8 mouse cellular contexts compared by ENCODE assay signal in genomic region chr7:139914141-139915047, GRCm38 (mm10). TPM values are rescaled to one million over a fixed set of nuclear protein-coding genes. Genes with fewer than 3 reads are reported as not detected.
A peak's percentile ranks its signal among the peaks of the same experiment; 100 is the strongest.
DNase-seq lines count a peak whose midpoint lies in the region; ATAC-seq and TF ChIP-seq lines count a peak whose summit lies in the region.

No protein-coding gene starts in this region.

- intact Hi-C loops in heart, postnatal 36 days (cut with DNase I), result no loop called here

- no peaks in the 10 kb centered on the region for H3K9me3 ChIP-seq in heart, postnatal 0 days (replicated peaks; ENCODE audit: control insufficient read depth, low read length)
- H3K9me3 ChIP-seq in hindbrain, embryonic 15.5 days, result no peaks in the 10 kb centered on the region
- H3K9me3 ChIP-seq in midbrain, embryonic 13.5 days, result no peaks in the 10 kb centered on the region

- peak overlapping the region; percentile 40; the same call in 1 of the 2 replicates for H3K4me2 ChIP-seq in heart, postnatal 0 days (ENCODE audit: low read depth, low read length)
- peak overlapping the region; percentile 51 for H3K4me2 ChIP-seq in hindbrain, embryonic 15.5 days
- H3K4me2 ChIP-seq in midbrain, embryonic 13.5 days (replicated peaks), result peak overlapping the region; percentile 49

- no peaks in the 10 kb centered on the region for H3K36me3 ChIP-seq in heart, postnatal 0 days (replicated peaks; ENCODE audit: control insufficient read depth, insufficient read depth, low read length)
- no peaks in the 10 kb centered on the region; the same call in 1 of the 2 replicates for H3K36me3 ChIP-seq in hindbrain, embryonic 15.5 days
- no peaks in the 10 kb centered on the region for H3K36me3 ChIP-seq in midbrain, embryonic 13.5 days

- peaks cover 42% of the 10 kb centered on the region for H3K27me3 ChIP-seq in heart, postnatal 0 days (ENCODE audit: control insufficient read depth, insufficient read depth, low read length)
- H3K27me3 ChIP-seq in hindbrain, embryonic 15.5 days, result peaks cover 18% of the 10 kb centered on the region
- H3K27me3 ChIP-seq in midbrain, embryonic 13.5 days, result peaks cover 76% of the 10 kb centered on the region

- no peak for DNase-seq in heart, postnatal 0 days (ENCODE audit: low spot score)
- DNase-seq in heart, postnatal 36 days, result no peak
- DNase-seq in c-Kit-positive CD71-positive TER-119-negative erythroid progenitor cells, embryonic 14.5 days (ENCODE audit: low read depth), result peak; percentile 47
- no peak for DNase-seq in thymus, postnatal 10 days (ENCODE audit: low spot score in 2 of 2)
- DNase-seq in spleen, postnatal 10 days (ENCODE audit: low spot score in 2 of 2), result no peak

- TF ChIP-seq EP300 in heart, postnatal 0 days (IDR thresholded peaks at IDR 0.05; ENCODE audit: low read depth), result no peak

- no peaks in the 10 kb centered on the region for H3K4me1 ChIP-seq in heart, postnatal 0 days (ENCODE audit: control insufficient read depth, insufficient read depth)
- peaks cover 25% of the 10 kb centered on the region for H3K4me1 ChIP-seq in hindbrain, embryonic 15.5 days (replicated peaks)
- peaks cover 18% of the 10 kb centered on the region for H3K4me1 ChIP-seq in midbrain, embryonic 13.5 days (replicated peaks)

- 9% methylated on average over 29 of the region's 29 CpGs for WGBS in heart, postnatal 0 days
- 11% methylated on average over 29 of the region's 29 CpGs for WGBS in hindbrain, embryonic 15.5 days
- 9% methylated on average over 29 of the region's 29 CpGs for WGBS in midbrain, embryonic 13.5 days

- H3K4me3 ChIP-seq in heart, postnatal 0 days (ENCODE audit: low read depth, low read length), result peak overlapping the region; percentile 22; the same call in 1 of the 2 replicates
- H3K4me3 ChIP-seq in hindbrain, embryonic 15.5 days, result peak overlapping the region; percentile 22
- peak overlapping the region; percentile 27 for H3K4me3 ChIP-seq in midbrain, embryonic 13.5 days (replicated peaks)

- ATAC-seq in heart, postnatal 0 days (ENCODE audit: insufficient read depth, low read depth), result no peak
- peak; percentile 55; the same call in 1 of the 2 replicates for ATAC-seq in hindbrain, embryonic 15.5 days (ENCODE audit: low FRiP score, low read depth)
- peak; percentile 64 for ATAC-seq in midbrain, embryonic 13.5 days
- ATAC-seq in monocyte, adult 5-6 weeks (replicated peaks; ENCODE audit: insufficient number of reproducible peaks, low FRiP score, low TSS enrichment, poor library complexity, severe bottlenecking), result no peak

- no peak overlapping the region for H3K9ac ChIP-seq in heart, postnatal 0 days (replicated peaks; ENCODE audit: low read depth, low read length)
- H3K9ac ChIP-seq in hindbrain, embryonic 15.5 days, result no peak overlapping the region
- H3K9ac ChIP-seq in midbrain, embryonic 13.5 days (replicated peaks), result no peak overlapping the region

- no peak overlapping the region for H3K27ac ChIP-seq in heart, postnatal 0 days (ENCODE audit: low read depth)
- no peak overlapping the region for H3K27ac ChIP-seq in hindbrain, embryonic 15.5 days (replicated peaks)
- H3K27ac ChIP-seq in midbrain, embryonic 13.5 days, result no peak overlapping the region

- TF ChIP-seq CTCF in heart, postnatal 0 days (IDR thresholded peaks at IDR 0.05; ENCODE audit: low read depth), result no peak

RNA-seq across cellular contexts. Expression of gene Kndc1, which starts 19.9 kb away (rescaled TPM):
- 0.23 TPM in 1 of 2 replicates, not detected in the other for total RNA-seq in heart, postnatal 0 days (2014; rRNA removed; ENCODE audit: low replicate concordance)
- polyA plus RNA-seq in heart, postnatal 0 days (2015; fragmentation: Nextera tagmentation; extraction: Ambion mirVana), result 0.08 TPM in 1 of 2 replicates, not detected in the other
- not detected for total RNA-seq in heart, postnatal 36 days (2021)
- 14.6 and 18.1 TPM in 2 replicates for polyA plus RNA-seq in hindbrain, embryonic 15.5 days (2015; fragmentation: Nextera tagmentation; extraction: Ambion mirVana)
- polyA plus RNA-seq in midbrain, embryonic 13.5 days (2015; fragmentation: Nextera tagmentation; extraction: Ambion mirVana), result 6.0 and 7.2 TPM in 2 replicates
- not detected in 3 replicates for total RNA-seq in monocyte, adult 5-6 weeks (2017)

RNA-seq across cellular contexts. Expression of gene Utf1, which starts 29.2 kb away (rescaled TPM):
- total RNA-seq in heart, postnatal 0 days (2014; rRNA removed; ENCODE audit: low replicate concordance), result not detected in 2 replicates
- polyA plus RNA-seq in heart, postnatal 0 days (2015; fragmentation: Nextera tagmentation; extraction: Ambion mirVana), result not detected in 2 replicates
- total RNA-seq in heart, postnatal 36 days (2021), result not detected
- polyA plus RNA-seq in hindbrain, embryonic 15.5 days (2015; fragmentation: Nextera tagmentation; extraction: Ambion mirVana), result not detected in 2 replicates
- not detected in 2 replicates for polyA plus RNA-seq in midbrain, embryonic 13.5 days (2015; fragmentation: Nextera tagmentation; extraction: Ambion mirVana)
- total RNA-seq in monocyte, adult 5-6 weeks (2017), result not detected in 3 replicates

Comparison
In these comparisons a context has a peak if more than half of its experiments do, and no peak if none do; other contexts are left out.
1. ATAC-seq: peak in hindbrain, embryonic 15.5 days (single experiment) and midbrain, embryonic 13.5 days (single experiment); none in heart, postnatal 0 days (single experiment) and monocyte, adult 5-6 weeks (single experiment).
2. Peak in every context shown above with its lines, with median percentiles within 50 percentile points of each other: H3K4me2 ChIP-seq and H3K4me3 ChIP-seq.